Mouse (Mus musculus) spleen, adult 18-20 months (tissue): ENCODE results near the gene Stab1.

Source experiments
- DNase-seq, 2 experiments: peaks; one replicate each; pipeline ENCODE4 v3.0.0; 2022; ENCODE audit warnings: mixed read lengths in 2 of 2

Stab1 gene

GRCm38 (mm10) chr14:31194441-31194840 is 26.0 kb upstream of the Stab1 start:
- no peak for DNase-seq

GRCm38 (mm10) chr14:31193791-31194190 is 25.4 kb upstream of the Stab1 start:
- DNase-seq, result no peak

GRCm38 (mm10) chr14:31191936-31192335 is 23.5 kb upstream of the Stab1 start:
- no peak for DNase-seq

GRCm38 (mm10) chr14:31189348-31189747 is 20.9 kb upstream of the Stab1 start:
- DNase-seq, result no peak

- no peak for DNase-seq
Measured at GRCm38 (mm10) chr14:31188771-31189181, 20.3 kb upstream of the Stab1 start.

- no peak for DNase-seq
Measured at GRCm38 (mm10) chr14:31186656-31187055, 18.2 kb upstream of the Stab1 start.

- DNase-seq, result no peak
Measured at GRCm38 (mm10) chr14:31184195-31184594, 15.8 kb upstream of the Stab1 start.

GRCm38 (mm10) chr14:31183541-31183940 is 15.1 kb upstream of the Stab1 start:
- no peak for DNase-seq

GRCm38 (mm10) chr14:31182786-31183290 is 14.4 kb upstream of the Stab1 start:
- DNase-seq, result no peak

GRCm38 (mm10) chr14:31181512-31181911 is 13.1 kb upstream of the Stab1 start:
- DNase-seq, result no peak

GRCm38 (mm10) chr14:31179677-31180365 is 11.4 kb upstream of the Stab1 start:
- no peak for DNase-seq

GRCm38 (mm10) chr14:31177715-31178114 is 9.3 kb upstream of the Stab1 start:
- DNase-seq, result no peak

- no peak for DNase-seq
Measured at GRCm38 (mm10) chr14:31177287-31177686, 8.8 kb upstream of the Stab1 start.

GRCm38 (mm10) chr14:31173537-31173936 is 5.1 kb upstream of the Stab1 start:
- DNase-seq, result no peak

GRCm38 (mm10) chr14:31172781-31173455 is 4.5 kb upstream of the Stab1 start:
- no peak for DNase-seq

GRCm38 (mm10) chr14:31171821-31172220 is 3.4 kb upstream of the Stab1 start:
- no peak for DNase-seq

- DNase-seq, result no peak
Measured at GRCm38 (mm10) chr14:31171386-31171785, 2.9 kb upstream of the Stab1 start.

- no peak for DNase-seq
Measured at GRCm38 (mm10) chr14:31170963-31171362, 2.5 kb upstream of the Stab1 start.

- no peak for DNase-seq
Measured at GRCm38 (mm10) chr14:31169508-31169907, 1.1 kb upstream of the Stab1 start.

GRCm38 (mm10) chr14:31166827-31167226 is 1.6 kb downstream of the Stab1 start:
- DNase-seq, result no peak

GRCm38 (mm10) chr14:31165991-31166630 is 2.3 kb downstream of the Stab1 start:
- DNase-seq, result no peak

GRCm38 (mm10) chr14:31165458-31165857 is 3.0 kb downstream of the Stab1 start:
- no peak for DNase-seq

- no peak for DNase-seq
Measured at GRCm38 (mm10) chr14:31165010-31165409, 3.4 kb downstream of the Stab1 start.

- no peak for DNase-seq
Measured at GRCm38 (mm10) chr14:31164067-31164466, 4.4 kb downstream of the Stab1 start.
